Mouse (Mus musculus): ENCODE data around the gene Stra6. TPM values are rescaled to one million over a fixed set of nuclear protein-coding genes. Genes with fewer than 3 reads are reported as not detected.

The Stra6 gene
- polyA plus RNA-seq, 1 experiment from 2014 or later: 0.89 TPM

DNA sequence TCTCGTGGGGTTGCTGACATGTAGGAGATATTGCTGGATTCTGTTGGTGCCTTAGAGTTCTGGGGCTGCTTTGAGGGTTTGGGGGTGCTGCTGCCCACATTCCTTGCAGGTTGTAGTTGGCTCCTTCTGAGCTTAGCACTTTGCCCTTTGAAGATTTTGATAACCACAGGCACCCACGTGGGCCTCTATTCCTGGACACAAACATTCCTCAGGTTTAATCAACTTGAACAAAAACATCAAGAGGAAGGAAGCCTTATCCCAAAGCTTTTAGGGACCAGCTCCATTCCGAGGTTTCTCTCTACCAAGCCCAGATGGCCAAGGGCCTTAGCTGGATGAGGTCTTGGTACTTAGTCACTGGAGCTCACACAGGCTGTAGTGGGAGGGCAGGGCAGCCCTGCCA lies 67.3 kb downstream of the Stra6 start:
- Histone ChIP-seq H3K4me3 (ENCODE audit: low read length) (no peak overlapping the region), H3K9me3 (replicated peaks; ENCODE audit: control insufficient read depth, low read length) (no peaks in the 10 kb centered on the region), H3K27ac (ENCODE audit: low read length) (no peak overlapping the region), H3K9ac (ENCODE audit: low read length) (no peak overlapping the region), H3K4me2 (ENCODE audit: low read depth, low read length) (no peak overlapping the region), H3K27me3 (ENCODE audit: control insufficient read depth, insufficient read depth, low read length) (peaks cover 44% of the 10 kb centered on the region), H3K4me1 (ENCODE audit: control insufficient read depth, insufficient read depth, low read length) (peaks cover 7% of the 10 kb centered on the region; the same call in 1 of the 2 replicates), H3K36me3 (ENCODE audit: control insufficient read depth, insufficient read depth) (no peaks in the 10 kb centered on the region)
- 29% methylated on average over 3 of the region's 3 CpGs for WGBS
- no peak for ATAC-seq (replicated peaks; ENCODE audit: extremely low read depth, insufficient read depth, low FRiP score)

DNA sequence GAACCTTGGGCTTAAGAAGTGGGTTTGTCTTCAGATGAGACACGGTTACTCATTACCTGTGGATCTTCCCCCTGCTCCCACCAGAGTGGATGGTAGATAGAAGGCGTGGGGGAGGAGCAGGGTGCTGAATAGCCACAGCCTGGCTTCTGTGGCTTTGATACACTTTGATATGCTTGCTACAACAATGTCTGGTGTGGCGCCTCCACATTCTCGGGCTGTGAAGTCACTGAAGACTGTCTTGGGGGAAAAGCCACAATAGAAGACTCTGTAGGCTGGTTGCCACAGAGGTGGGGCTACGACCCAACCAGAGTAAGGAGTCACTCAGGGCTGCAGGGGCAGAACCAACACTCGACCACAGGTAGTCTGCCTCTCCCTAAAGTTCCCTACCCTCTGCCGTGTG lies 68.1 kb downstream of the Stra6 start:
- H3K9me3 ChIP-seq (replicated peaks; ENCODE audit: control insufficient read depth, low read length): no peaks in the 10 kb centered on the region
- H3K4me2 ChIP-seq (ENCODE audit: low read depth, low read length): no peak overlapping the region
- H3K27me3 ChIP-seq (ENCODE audit: control insufficient read depth, insufficient read depth, low read length): peaks cover 48% of the 10 kb centered on the region
- peaks cover 9% of the 10 kb centered on the region; the same call in 1 of the 2 replicates for H3K4me1 ChIP-seq (ENCODE audit: control insufficient read depth, insufficient read depth, low read length)
- 64% methylated on average over 7 of the region's 7 CpGs for WGBS
- no peak overlapping the region for H3K27ac ChIP-seq (ENCODE audit: low read length)
- no peak for ATAC-seq (replicated peaks; ENCODE audit: extremely low read depth, insufficient read depth, low FRiP score)
- H3K36me3 ChIP-seq (ENCODE audit: control insufficient read depth, insufficient read depth): no peaks in the 10 kb centered on the region
- H3K9ac ChIP-seq (ENCODE audit: low read length): no peak overlapping the region
- no peak overlapping the region for H3K4me3 ChIP-seq (ENCODE audit: low read length)

DNA sequence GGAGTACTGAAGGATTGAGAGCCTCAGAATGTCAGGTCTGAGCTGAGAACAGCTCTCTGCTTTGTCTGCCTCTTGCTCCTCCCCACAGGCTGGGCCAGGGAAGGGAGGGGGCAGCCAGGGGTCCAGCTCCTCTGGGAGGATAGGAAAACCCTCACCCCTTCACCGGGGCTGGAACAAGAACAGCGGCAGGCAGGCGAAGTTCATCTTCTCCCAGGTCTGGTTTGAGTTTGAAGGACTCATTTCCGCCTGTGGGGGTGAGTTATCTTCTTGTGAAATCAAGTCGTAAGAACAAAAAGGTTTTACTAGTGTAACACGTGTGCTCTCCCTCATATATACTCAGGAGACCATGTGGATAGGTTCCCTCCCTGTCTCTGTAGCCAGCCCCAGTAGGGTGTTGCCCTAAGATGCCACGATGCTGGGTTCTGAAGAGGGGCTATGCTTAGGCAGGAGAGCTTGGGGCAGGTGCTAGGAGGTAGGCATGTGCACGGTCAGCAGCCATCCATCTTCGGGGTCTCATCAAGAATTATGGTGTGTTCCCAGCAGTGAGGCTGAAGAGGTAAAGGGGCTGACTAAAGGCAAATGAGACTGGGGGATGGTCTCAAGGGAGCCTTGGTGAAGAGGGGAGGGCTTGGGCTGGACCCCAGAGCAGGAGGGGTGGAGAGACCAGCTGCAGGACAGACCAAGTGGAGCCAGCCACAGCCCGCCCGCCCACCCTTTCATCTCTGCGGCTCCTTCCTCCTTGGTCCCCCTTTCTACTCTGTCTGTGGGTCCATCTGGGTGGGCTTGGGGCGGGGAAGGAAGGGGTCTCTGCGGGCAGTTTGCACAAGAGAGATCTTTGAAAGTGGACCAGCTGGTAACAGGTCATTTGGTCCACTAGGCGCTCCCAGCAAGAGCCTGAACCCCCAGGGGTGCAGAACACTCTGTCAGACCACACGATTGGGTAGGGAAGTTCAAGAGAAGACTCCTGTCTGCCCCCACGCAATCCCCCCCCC lies 70.6 kb downstream of the Stra6 start:
- no peak for ATAC-seq (replicated peaks; ENCODE audit: extremely low read depth, insufficient read depth, low FRiP score)
- 17% methylated on average over 16 of the region's 17 CpGs for WGBS
- no peak overlapping the region for H3K4me3 ChIP-seq (ENCODE audit: low read length)
- no peak overlapping the region for H3K4me2 ChIP-seq (ENCODE audit: low read depth, low read length)
- no peak overlapping the region for H3K9ac ChIP-seq (ENCODE audit: low read length)
- H3K9me3 ChIP-seq (replicated peaks; ENCODE audit: control insufficient read depth, low read length): no peaks in the 10 kb centered on the region
- H3K27ac ChIP-seq (ENCODE audit: low read length): no peak overlapping the region
- H3K36me3 ChIP-seq (ENCODE audit: control insufficient read depth, insufficient read depth): no peaks in the 10 kb centered on the region
- peaks cover 41% of the 10 kb centered on the region for H3K27me3 ChIP-seq (ENCODE audit: control insufficient read depth, insufficient read depth, low read length)
- H3K4me1 ChIP-seq (ENCODE audit: control insufficient read depth, insufficient read depth, low read length): peaks cover 9% of the 10 kb centered on the region; the same call in 1 of the 2 replicates

DNA sequence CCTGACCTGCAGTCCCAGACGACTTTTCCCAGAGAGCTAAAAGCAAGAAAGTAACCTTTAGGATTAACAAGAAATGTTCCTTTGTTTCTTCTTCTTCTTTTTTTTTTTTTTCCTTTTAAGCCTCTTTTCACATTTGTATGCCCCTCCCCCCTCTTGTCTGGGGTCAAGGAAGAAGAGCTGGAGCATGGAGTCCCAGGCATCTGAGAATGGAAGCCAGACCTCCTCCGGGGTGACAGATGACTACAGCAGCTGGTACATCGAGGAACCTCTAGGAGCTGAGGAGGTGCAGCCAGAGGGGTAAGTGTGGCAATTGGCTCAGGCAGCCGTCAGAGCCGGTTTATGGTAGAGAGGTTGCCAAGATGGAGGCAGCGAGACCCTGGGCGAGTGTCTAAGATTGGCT lies 71.3 kb downstream of the Stra6 start:
- H3K9ac ChIP-seq (ENCODE audit: low read length): no peak overlapping the region
- H3K4me1 ChIP-seq (ENCODE audit: control insufficient read depth, insufficient read depth, low read length): peaks cover 7% of the 10 kb centered on the region; the same call in 1 of the 2 replicates
- ATAC-seq (replicated peaks; ENCODE audit: extremely low read depth, insufficient read depth, low FRiP score): no peak
- peaks cover 35% of the 10 kb centered on the region for H3K27me3 ChIP-seq (ENCODE audit: control insufficient read depth, insufficient read depth, low read length)
- no peaks in the 10 kb centered on the region for H3K36me3 ChIP-seq (ENCODE audit: control insufficient read depth, insufficient read depth)
- H3K27ac ChIP-seq (ENCODE audit: low read length): no peak overlapping the region
- no peak overlapping the region for H3K4me2 ChIP-seq (ENCODE audit: low read depth, low read length)
- H3K9me3 ChIP-seq (replicated peaks; ENCODE audit: control insufficient read depth, low read length): no peaks in the 10 kb centered on the region
- 26% methylated on average over 7 of the region's 7 CpGs for WGBS
- no peak overlapping the region for H3K4me3 ChIP-seq (ENCODE audit: low read length)

DNA sequence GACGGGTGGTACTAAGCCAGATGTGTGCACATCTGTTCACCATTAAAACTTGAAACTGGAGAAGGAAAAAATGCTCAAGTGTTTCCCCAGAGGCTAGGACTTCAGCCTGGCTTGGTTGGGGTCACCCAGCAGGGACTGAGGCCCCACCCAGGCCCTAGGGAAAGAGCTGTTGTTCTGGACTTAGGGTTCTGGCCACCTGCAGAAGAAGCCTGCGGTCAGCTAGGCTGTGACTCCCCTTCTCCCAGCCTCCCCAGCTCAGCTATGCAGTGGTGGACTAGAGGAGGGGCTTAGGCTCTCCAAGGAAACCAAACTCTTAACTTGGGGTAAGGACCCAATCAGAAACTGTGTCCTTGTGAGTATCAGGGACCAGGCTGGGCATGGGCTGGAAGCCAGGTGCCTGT lies 72.3 kb downstream of the Stra6 start:
- Histone ChIP-seq H3K4me1 (ENCODE audit: control insufficient read depth, insufficient read depth, low read length) (peaks cover 5% of the 10 kb centered on the region; the same call in 1 of the 2 replicates), H3K36me3 (ENCODE audit: control insufficient read depth, insufficient read depth) (no peaks in the 10 kb centered on the region), H3K4me2 (ENCODE audit: low read depth, low read length) (no peak overlapping the region), H3K4me3 (ENCODE audit: low read length) (no peak overlapping the region), H3K9me3 (replicated peaks; ENCODE audit: control insufficient read depth, low read length) (no peaks in the 10 kb centered on the region), H3K27me3 (ENCODE audit: control insufficient read depth, insufficient read depth, low read length) (peaks cover 29% of the 10 kb centered on the region), H3K9ac (ENCODE audit: low read length) (no peak overlapping the region), H3K27ac (ENCODE audit: low read length) (no peak overlapping the region)
- 27% methylated on average over 2 of the region's 2 CpGs for WGBS
- ATAC-seq (replicated peaks; ENCODE audit: extremely low read depth, insufficient read depth, low FRiP score): no peak

DNA sequence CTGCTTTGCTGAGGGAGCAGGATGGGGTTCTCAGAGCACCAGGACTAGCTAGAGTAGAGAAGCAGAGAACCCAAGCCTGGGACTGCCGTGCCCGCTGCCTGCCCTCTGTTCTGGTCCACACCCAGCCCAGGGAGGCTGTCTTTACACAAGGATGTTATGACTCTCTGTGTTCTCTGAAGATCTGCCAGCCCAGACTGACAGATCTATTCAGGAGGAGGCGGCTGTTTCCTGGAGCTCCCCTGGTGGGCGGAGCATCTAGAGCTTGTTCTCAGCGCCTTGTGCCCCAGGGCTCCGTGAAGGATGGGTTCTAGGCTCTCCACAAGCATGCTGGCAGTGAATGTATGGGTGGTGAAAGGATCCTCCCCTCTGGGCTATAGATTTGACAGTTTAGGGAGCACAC lies 76.4 kb downstream of the Stra6 start:
- Histone ChIP-seq H3K9ac (ENCODE audit: low read length) (no peak overlapping the region), H3K4me1 (ENCODE audit: control insufficient read depth, insufficient read depth, low read length) (peaks cover 3% of the 10 kb centered on the region; the same call in 1 of the 2 replicates), H3K27ac (ENCODE audit: low read length) (no peak overlapping the region), H3K9me3 (replicated peaks; ENCODE audit: control insufficient read depth, low read length) (no peaks in the 10 kb centered on the region), H3K4me2 (ENCODE audit: low read depth, low read length) (no peak overlapping the region), H3K4me3 (ENCODE audit: low read length) (no peak overlapping the region), H3K36me3 (ENCODE audit: control insufficient read depth, insufficient read depth) (no peaks in the 10 kb centered on the region), H3K27me3 (ENCODE audit: control insufficient read depth, insufficient read depth, low read length) (peaks cover 15% of the 10 kb centered on the region; the same call in 1 of the 2 replicates)
- 33% methylated on average over 6 of the region's 6 CpGs for WGBS
- peak; percentile 41; the same call in 1 of the 2 replicates for ATAC-seq (replicated peaks; ENCODE audit: extremely low read depth, insufficient read depth, low FRiP score)

DNA sequence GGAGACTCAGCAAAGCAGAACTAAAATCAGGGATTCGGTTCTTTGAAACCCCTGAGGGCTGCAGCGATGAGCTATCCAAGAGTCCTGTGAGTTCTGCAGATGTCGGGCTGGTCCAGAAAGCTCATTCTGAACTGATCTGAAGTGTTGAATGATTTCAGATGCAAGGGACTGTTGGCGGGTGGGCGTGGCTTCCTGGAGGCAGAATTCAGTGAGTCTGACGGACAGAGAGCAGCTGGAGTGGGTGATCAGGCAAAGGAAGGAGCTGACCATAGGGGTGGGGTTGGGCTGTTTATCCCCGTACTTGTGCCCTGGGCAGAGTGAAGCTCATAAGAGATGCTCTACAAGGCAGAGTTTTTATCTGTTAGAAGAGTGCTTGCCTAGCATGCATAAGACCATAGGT lies 79.8 kb downstream of the Stra6 start:
- no peak overlapping the region for H3K27ac ChIP-seq (ENCODE audit: low read length)
- ATAC-seq (replicated peaks; ENCODE audit: extremely low read depth, insufficient read depth, low FRiP score): no peak
- H3K9ac ChIP-seq (ENCODE audit: low read length): no peak overlapping the region
- H3K4me1 ChIP-seq (ENCODE audit: control insufficient read depth, insufficient read depth, low read length): no peaks in the 10 kb centered on the region
- peaks cover 2% of the 10 kb centered on the region; the same call in 1 of the 2 replicates for H3K27me3 ChIP-seq (ENCODE audit: control insufficient read depth, insufficient read depth, low read length)
- H3K36me3 ChIP-seq (ENCODE audit: control insufficient read depth, insufficient read depth): no peaks in the 10 kb centered on the region
- H3K9me3 ChIP-seq (replicated peaks; ENCODE audit: control insufficient read depth, low read length): no peaks in the 10 kb centered on the region
- H3K4me3 ChIP-seq (ENCODE audit: low read length): no peak overlapping the region
- 32% methylated on average over 7 of the region's 7 CpGs for WGBS
- H3K4me2 ChIP-seq (ENCODE audit: low read depth, low read length): no peak overlapping the region

DNA sequence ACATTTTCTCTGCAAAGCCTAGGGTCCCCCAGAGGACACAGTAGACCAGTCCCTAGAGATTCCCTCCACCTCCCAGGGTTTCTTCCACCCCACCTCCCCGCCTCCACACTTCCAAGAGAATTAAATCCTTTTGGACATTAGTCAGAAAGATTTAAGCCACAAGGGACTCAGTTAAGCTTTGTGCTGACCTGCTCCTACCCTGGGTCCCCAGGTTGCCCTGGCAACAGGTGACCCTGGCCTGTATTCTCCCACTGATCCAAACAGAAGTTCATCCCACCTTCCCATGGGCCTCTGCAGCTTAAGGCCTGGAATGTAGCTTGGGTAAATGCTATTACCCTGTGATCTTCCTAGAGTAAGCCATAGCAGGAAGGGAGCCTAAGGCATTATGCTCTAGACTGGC lies 81.1 kb downstream of the Stra6 start:
- WGBS: 85% methylated on average over 1 of the region's 1 CpGs
- Histone ChIP-seq H3K9me3 (replicated peaks; ENCODE audit: control insufficient read depth, low read length) (no peaks in the 10 kb centered on the region), H3K36me3 (ENCODE audit: control insufficient read depth, insufficient read depth) (no peaks in the 10 kb centered on the region), H3K27me3 (ENCODE audit: control insufficient read depth, insufficient read depth, low read length) (peaks cover 6% of the 10 kb centered on the region), H3K9ac (ENCODE audit: low read length) (no peak overlapping the region), H3K27ac (ENCODE audit: low read length) (no peak overlapping the region), H3K4me2 (ENCODE audit: low read depth, low read length) (no peak overlapping the region), H3K4me3 (ENCODE audit: low read length) (no peak overlapping the region), H3K4me1 (ENCODE audit: control insufficient read depth, insufficient read depth, low read length) (no peaks in the 10 kb centered on the region)
- no peak for ATAC-seq (replicated peaks; ENCODE audit: extremely low read depth, insufficient read depth, low FRiP score)

DNA sequence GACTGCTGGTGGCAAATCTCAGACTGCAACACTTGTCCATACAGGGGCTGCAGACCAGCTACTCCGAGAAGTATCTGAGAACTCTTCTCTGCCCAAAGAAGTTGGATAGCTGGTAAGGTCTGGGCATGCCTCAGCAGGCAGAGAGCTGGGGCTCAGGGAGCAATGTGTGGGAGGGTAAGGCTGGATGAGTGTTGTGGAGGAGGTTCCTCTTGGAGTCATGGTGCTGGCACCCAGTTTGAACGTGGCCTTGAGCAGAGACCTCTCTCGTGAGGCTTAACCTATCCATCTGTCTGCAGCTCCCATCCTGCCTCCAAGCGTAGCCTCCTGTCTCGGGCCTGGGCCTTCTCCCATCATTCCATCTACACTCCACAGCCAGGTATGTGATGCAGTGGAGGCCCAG lies 81.8 kb downstream of the Stra6 start:
- Histone ChIP-seq H3K27me3 (ENCODE audit: control insufficient read depth, insufficient read depth, low read length) (peaks cover 6% of the 10 kb centered on the region), H3K9ac (ENCODE audit: low read length) (no peak overlapping the region), H3K27ac (ENCODE audit: low read length) (no peak overlapping the region), H3K4me2 (ENCODE audit: low read depth, low read length) (no peak overlapping the region), H3K4me3 (ENCODE audit: low read length) (no peak overlapping the region), H3K9me3 (replicated peaks; ENCODE audit: control insufficient read depth, low read length) (no peaks in the 10 kb centered on the region), H3K36me3 (ENCODE audit: control insufficient read depth, insufficient read depth) (no peaks in the 10 kb centered on the region), H3K4me1 (ENCODE audit: control insufficient read depth, insufficient read depth, low read length) (no peaks in the 10 kb centered on the region)
- 73% methylated on average over 5 of the region's 5 CpGs for WGBS
- ATAC-seq (replicated peaks; ENCODE audit: extremely low read depth, insufficient read depth, low FRiP score): no peak
